Mouse (Mus musculus): ENCODE results near the gene Plxdc1. TPM values are rescaled to one million over a fixed set of nuclear protein-coding genes. Genes with fewer than 3 reads are reported as not detected.
A peak's percentile ranks its signal among the peaks of the same experiment; 100 is the strongest.

The Plxdc1 gene
- polyA plus RNA-seq, 1 experiment from 2014 or later, result 1.4 TPM

- no peaks in the 10 kb centered on the region for H3K27me3 ChIP-seq
- H3K4me2 ChIP-seq, result no peak overlapping the region
- no peak overlapping the region for H3K4me3 ChIP-seq
- no peak overlapping the region for H3K9ac ChIP-seq
- H3K9me3 ChIP-seq, result no peaks in the 10 kb centered on the region
- no peak for ATAC-seq (ENCODE audit: low FRiP score, low read depth)
- no peaks in the 10 kb centered on the region for H3K36me3 ChIP-seq
- no peaks in the 10 kb centered on the region for H3K4me1 ChIP-seq (replicated peaks)
- 79% methylated on average over 4 of the region's 4 CpGs for WGBS
- no peak overlapping the region for H3K27ac ChIP-seq (replicated peaks)
These were observed 89.6 kb downstream of the Plxdc1 start for GRCm38 (mm10) chr11:97896655-97897054.

- Histone ChIP-seq H3K4me2 (no peak overlapping the region), H3K9ac (no peak overlapping the region), H3K9me3 (no peaks in the 10 kb centered on the region), H3K27ac (replicated peaks) (no peak overlapping the region), H3K27me3 (no peaks in the 10 kb centered on the region), H3K4me3 (no peak overlapping the region), H3K36me3 (no peaks in the 10 kb centered on the region), H3K4me1 (replicated peaks) (no peaks in the 10 kb centered on the region)
- 76% methylated on average over 5 of the region's 5 CpGs for WGBS
- ATAC-seq (ENCODE audit: low FRiP score, low read depth), result no peak
These were observed 94.4 kb downstream of the Plxdc1 start for GRCm38 (mm10) chr11:97891821-97892220.

GRCm38 (mm10) chr11:97885296-97885915, 100.8 kb downstream of the Plxdc1 start:
- H3K4me1 ChIP-seq (replicated peaks), result no peaks in the 10 kb centered on the region
- no peak overlapping the region for H3K4me3 ChIP-seq
- H3K9me3 ChIP-seq, result no peaks in the 10 kb centered on the region
- no peak overlapping the region for H3K9ac ChIP-seq
- H3K36me3 ChIP-seq, result no peaks in the 10 kb centered on the region
- H3K4me2 ChIP-seq, result no peak overlapping the region
- WGBS, result 95% methylated on average over 2 of the region's 2 CpGs
- H3K27me3 ChIP-seq, result no peaks in the 10 kb centered on the region
- ATAC-seq (ENCODE audit: low FRiP score, low read depth), result no peak
- no peak overlapping the region for H3K27ac ChIP-seq (replicated peaks)

GRCm38 (mm10) chr11:97884601-97885185, 101.6 kb downstream of the Plxdc1 start:
- peak; percentile 10; the same call in 1 of the 2 replicates for ATAC-seq (ENCODE audit: low FRiP score, low read depth)
- Histone ChIP-seq H3K27ac (replicated peaks) (peak overlapping the region; percentile 95), H3K4me1 (replicated peaks) (no peaks in the 10 kb centered on the region), H3K4me3 (peak overlapping the region; percentile 68), H3K9ac (peak overlapping the region; percentile 49), H3K9me3 (no peaks in the 10 kb centered on the region), H3K4me2 (peak overlapping the region; percentile 78), H3K36me3 (no peaks in the 10 kb centered on the region), H3K27me3 (no peaks in the 10 kb centered on the region)
- WGBS, result 27% methylated on average over 7 of the region's 7 CpGs

- Histone ChIP-seq H3K9me3 (no peaks in the 10 kb centered on the region), H3K4me1 (replicated peaks) (no peaks in the 10 kb centered on the region), H3K27me3 (no peaks in the 10 kb centered on the region), H3K4me2 (peak within 1 kb of the TSS; percentile 78), H3K36me3 (no peaks in the 10 kb centered on the region), H3K9ac (peak within 1 kb of the TSS; percentile 49), H3K4me3 (peak within 1 kb of the TSS; percentile 68), H3K27ac (replicated peaks) (peak within 1 kb of the TSS; percentile 95)
- ATAC-seq (ENCODE audit: low FRiP score, low read depth), result peak; percentile 97
- WGBS, result 0% methylated on average over 37 of the region's 37 CpGs
These were observed 102.2 kb downstream of the Plxdc1 start, which contains the start of gene Fbxo47 for GRCm38 (mm10) chr11:97883918-97884600. Gene Fbxo47 (minus strand): TSS chr11:97884154.

GRCm38 (mm10) chr11:97883542-97883917, 102.7 kb downstream of the Plxdc1 start:
- Histone ChIP-seq H3K36me3 (no peaks in the 10 kb centered on the region), H3K9ac (peak overlapping the region; percentile 45), H3K4me3 (peak overlapping the region; percentile 68), H3K9me3 (no peaks in the 10 kb centered on the region), H3K4me2 (peak overlapping the region; percentile 78), H3K27me3 (no peaks in the 10 kb centered on the region), H3K4me1 (replicated peaks) (no peaks in the 10 kb centered on the region), H3K27ac (replicated peaks) (peak overlapping the region; percentile 95)
- WGBS, result 4% methylated on average over 26 of the region's 26 CpGs
- peak; percentile 36; the same call in 1 of the 2 replicates for ATAC-seq (ENCODE audit: low FRiP score, low read depth)

GRCm38 (mm10) chr11:97880362-97880761, 105.9 kb downstream of the Plxdc1 start:
- no peaks in the 10 kb centered on the region for H3K27me3 ChIP-seq
- H3K9ac ChIP-seq, result no peak overlapping the region
- H3K36me3 ChIP-seq, result no peaks in the 10 kb centered on the region
- H3K27ac ChIP-seq (replicated peaks), result no peak overlapping the region
- H3K4me3 ChIP-seq, result no peak overlapping the region
- no peak overlapping the region for H3K4me2 ChIP-seq
- no peaks in the 10 kb centered on the region for H3K4me1 ChIP-seq (replicated peaks)
- 90% methylated on average over 4 of the region's 4 CpGs for WGBS
- H3K9me3 ChIP-seq, result no peaks in the 10 kb centered on the region
- no peak for ATAC-seq (ENCODE audit: low FRiP score, low read depth)

GRCm38 (mm10) chr11:97877341-97877740, 108.9 kb downstream of the Plxdc1 start:
- 83% methylated on average over 2 of the region's 2 CpGs for WGBS

GRCm38 (mm10) chr11:97874396-97874795, 111.8 kb downstream of the Plxdc1 start:
- Histone ChIP-seq H3K36me3 (no peaks in the 10 kb centered on the region), H3K4me2 (no peak overlapping the region), H3K9me3 (no peaks in the 10 kb centered on the region), H3K4me3 (no peak overlapping the region), H3K9ac (no peak overlapping the region), H3K4me1 (replicated peaks) (no peaks in the 10 kb centered on the region), H3K27ac (replicated peaks) (no peak overlapping the region), H3K27me3 (no peaks in the 10 kb centered on the region)
- ATAC-seq (ENCODE audit: low FRiP score, low read depth), result no peak
- WGBS, result 95% methylated on average over 1 of the region's 1 CpGs

More at GRCm38 (mm10) chr11:97877341-97877740, 108.9 kb downstream of the Plxdc1 start:
- no peak for ATAC-seq (ENCODE audit: low FRiP score, low read depth)
- Histone ChIP-seq H3K4me2 (no peak overlapping the region), H3K27me3 (no peaks in the 10 kb centered on the region), H3K4me3 (no peak overlapping the region), H3K9ac (no peak overlapping the region), H3K9me3 (no peaks in the 10 kb centered on the region), H3K4me1 (replicated peaks) (no peaks in the 10 kb centered on the region), H3K27ac (replicated peaks) (no peak overlapping the region), H3K36me3 (no peaks in the 10 kb centered on the region)

Small RNA genes lying within 50 kb of the gene (microRNA-seq; reads per million reads assigned to microRNA genes)
- gene Gm22461 (not detected), gene Gm27597 (not detected)

Other genes starting within 250 kb of the Plxdc1 start
- gene Pip4k2b, start 241.7 kb downstream of the Plxdc1 start, polyA plus RNA-seq (2015; fragmentation: Nextera tagmentation; extraction: Ambion mirVana), result 4.0 and 4.2 TPM in 2 replicates
- 14.9 and 16.2 TPM in 2 replicates for gene Cwc25, start 219.9 kb downstream of the Plxdc1 start, polyA plus RNA-seq (2015; fragmentation: Nextera tagmentation; extraction: Ambion mirVana)
- 0.26 and 0.28 TPM in 2 replicates for gene 1700001P01Rik, start 210.5 kb downstream of the Plxdc1 start, polyA plus RNA-seq (2015; fragmentation: Nextera tagmentation; extraction: Ambion mirVana)
- gene Rpl23, start 204.0 kb downstream of the Plxdc1 start, polyA plus RNA-seq (2015; fragmentation: Nextera tagmentation; extraction: Ambion mirVana), result 296 and 312 TPM in 2 replicates
- gene Lasp1, start 187.4 kb downstream of the Plxdc1 start, polyA plus RNA-seq (2015; fragmentation: Nextera tagmentation; extraction: Ambion mirVana), result 152 and 173 TPM in 2 replicates
- 32.4 and 38.8 TPM in 2 replicates for gene B230217C12Rik, start 145.7 kb downstream of the Plxdc1 start, polyA plus RNA-seq (2015; fragmentation: Nextera tagmentation; extraction: Ambion mirVana)
- gene Fbxo47, start 102.3 kb downstream of the Plxdc1 start, polyA plus RNA-seq (2015; fragmentation: Nextera tagmentation; extraction: Ambion mirVana), result 0.60 and 0.69 TPM in 2 replicates
- gene Arl5c, start 9.7 kb upstream of the Plxdc1 start, polyA plus RNA-seq (2015; fragmentation: Nextera tagmentation; extraction: Ambion mirVana), result 12.9 and 13.7 TPM in 2 replicates
- 62.2 and 70.1 TPM in 2 replicates for gene Cacnb1, start 36.6 kb upstream of the Plxdc1 start, polyA plus RNA-seq (2015; fragmentation: Nextera tagmentation; extraction: Ambion mirVana)
- gene Rpl19, start 40.3 kb upstream of the Plxdc1 start, polyA plus RNA-seq (2015; fragmentation: Nextera tagmentation; extraction: Ambion mirVana), result 632 and 657 TPM in 2 replicates
- 6.4 and 9.7 TPM in 2 replicates for gene Stac2, start 67.0 kb upstream of the Plxdc1 start, polyA plus RNA-seq (2015; fragmentation: Nextera tagmentation; extraction: Ambion mirVana)
- 23.9 and 27.5 TPM in 2 replicates for gene Fbxl20, start 164.0 kb upstream of the Plxdc1 start, polyA plus RNA-seq (2015; fragmentation: Nextera tagmentation; extraction: Ambion mirVana)
- gene Med1, start 206.8 kb upstream of the Plxdc1 start, polyA plus RNA-seq (2015; fragmentation: Nextera tagmentation; extraction: Ambion mirVana), result 55.3 and 56.0 TPM in 2 replicates
- 8.4 and 8.9 TPM in 2 replicates for gene Cdk12, start 216.6 kb upstream of the Plxdc1 start, polyA plus RNA-seq (2015; fragmentation: Nextera tagmentation; extraction: Ambion mirVana)